Mouse (Mus musculus) heart, adult 2 months (tissue): ENCODE results near the gene Ddr2.

Experiments
- CTCF ChIP-seq: fragments of 200-600 bp; IDR thresholded peaks from 2 replicates; pipeline ENCODE4 v1.8.1; 2022; ENCODE audit warnings: antibody characterized with exemption, mild to moderate bottlenecking, moderate library complexity
- EP300 ChIP-seq: fragments of 200-500 bp; IDR thresholded peaks from 2 replicates; pipeline ENCODE4 v1.6.1; 2011; ENCODE audit warnings: low read depth, low read length, control low read depth; ENCODE audit not compliant: insufficient read depth
- POLR2A ChIP-seq: fragments of 200-500 bp; IDR thresholded peaks from 2 replicates; pipeline ENCODE4 v1.6.1; 2011; ENCODE audit warnings: mild to moderate bottlenecking, low read depth, low read length, control low read depth; ENCODE audit not compliant: insufficient read depth

- no peak for TF ChIP-seq CTCF
- TF ChIP-seq POLR2A: no peak
- no peak for TF ChIP-seq EP300
Observed at GRCm38 (mm10) chr1:170130962-170131361, 20.4 kb upstream of the Ddr2 start.
